ENCODE assay signal across 8 mouse cellular contexts in genomic region chr7:127185601-127186000, GRCm38 (mm10). TPM values are rescaled to one million over a fixed set of nuclear protein-coding genes. Genes with fewer than 3 reads are reported as not detected.
DNase-seq lines count a peak whose midpoint lies in the region; ATAC-seq lines count a peak whose summit lies in the region.
"Had no signal": no experiment of that assay in that cellular context is flagged by ENCODE, and none has a peak within 500 bp of the region (broad histone marks: within the 10 kb centered on the region; RNA-seq: fewer than 3 reads in every experiment).

No protein-coding gene starts in this region.

- no peaks in the 10 kb centered on the region for H3K36me3 ChIP-seq in kidney, embryonic 14.5 days (ENCODE audit: control insufficient read depth, insufficient read depth, low read length)

- no peak overlapping the region for H3K4me3 ChIP-seq in kidney, embryonic 14.5 days (ENCODE audit: low read length)

- no peak overlapping the region for H3K9ac ChIP-seq in kidney, embryonic 14.5 days (ENCODE audit: low read depth, low read length)

- H3K4me2 ChIP-seq in kidney, embryonic 14.5 days (replicated peaks; ENCODE audit: low read depth, low read length), result no peak overlapping the region

- no peak for DNase-seq in kidney, postnatal 10 days
- DNase-seq in A20 (ENCODE audit: low read depth, low spot score) (peak; percentile 50), ES-CJ7 (ENCODE audit: low read depth, low spot score) (peak; percentile 82)
- no peak for DNase-seq in cerebellum, postnatal 25 days
- no peak for DNase-seq in ovary, adult 18-20 months (ENCODE audit: low spot score)
- DNase-seq: gastrocnemius, postnatal 10 days had no signal

- 71% methylated on average over 3 of the region's 3 CpGs for WGBS in kidney, embryonic 14.5 days

- H3K27me3 ChIP-seq in kidney, embryonic 14.5 days (ENCODE audit: control insufficient read depth, insufficient read depth, low read length), result no peaks in the 10 kb centered on the region

- no peaks in the 10 kb centered on the region for H3K9me3 ChIP-seq in kidney, embryonic 14.5 days (ENCODE audit: control insufficient read depth, low read length)

- ATAC-seq in kidney, embryonic 14.5 days (ENCODE audit: low FRiP score, low TSS enrichment), result 0 out of 2 replicates have a peak, but pooled peaks have one; percentile 32
- peak; percentile 61 for ATAC-seq in granulocyte monocyte progenitor cell, adult 5-6 weeks (replicated peaks; ENCODE audit: poor library complexity, severe bottlenecking)

- H3K4me1 ChIP-seq in kidney, embryonic 14.5 days (ENCODE audit: control insufficient read depth, insufficient read depth, low read length), result no peaks in the 10 kb centered on the region

- no peak overlapping the region for H3K27ac ChIP-seq in kidney, embryonic 14.5 days (ENCODE audit: low read depth, low read length)

RNA-seq across cellular contexts. Expression of gene Cd2bp2, which starts 10.2 kb away (rescaled TPM):
- polyA plus RNA-seq in kidney, embryonic 14.5 days (2014; fragmentation: Nextera tagmentation; extraction: Ambion mirVana), result 41.0 and 57.6 TPM in 2 replicates
- 21.1 and 44.7 TPM in 2 replicates for total RNA-seq in granulocyte monocyte progenitor cell, adult 5-6 weeks (2014; fragmentation: Nextera tagmentation)
- total RNA-seq in granulocyte monocyte progenitor cell, adult 5-6 weeks (2017), result 44.1 and 58.2 TPM in 2 replicates

RNA-seq across cellular contexts. Expression of gene Tbc1d10b, which starts 22.7 kb away (rescaled TPM):
- 13.5 and 19.7 TPM in 2 replicates for polyA plus RNA-seq in kidney, embryonic 14.5 days (2014; fragmentation: Nextera tagmentation; extraction: Ambion mirVana)
- 27.0 and 33.2 TPM in 2 replicates for total RNA-seq in granulocyte monocyte progenitor cell, adult 5-6 weeks (2014; fragmentation: Nextera tagmentation)
- 26.2 and 35.0 TPM in 2 replicates for total RNA-seq in granulocyte monocyte progenitor cell, adult 5-6 weeks (2017)

RNA-seq across cellular contexts. Expression of gene Mylpf, which starts 23.1 kb away (rescaled TPM):
- 10.3 and 11.2 TPM in 2 replicates for polyA plus RNA-seq in kidney, embryonic 14.5 days (2014; fragmentation: Nextera tagmentation; extraction: Ambion mirVana)
- 9.1 and 25.5 TPM in 2 replicates for total RNA-seq in granulocyte monocyte progenitor cell, adult 5-6 weeks (2014; fragmentation: Nextera tagmentation)
- 1.2 and 4.3 TPM in 2 replicates for total RNA-seq in granulocyte monocyte progenitor cell, adult 5-6 weeks (2017)

RNA-seq across cellular contexts. Expression of gene Zfp553, which starts 47.3 kb away (rescaled TPM):
- 23.0 and 26.2 TPM in 2 replicates for polyA plus RNA-seq in kidney, embryonic 14.5 days (2014; fragmentation: Nextera tagmentation; extraction: Ambion mirVana)
- 6.0 and 18.7 TPM in 2 replicates for total RNA-seq in granulocyte monocyte progenitor cell, adult 5-6 weeks (2014; fragmentation: Nextera tagmentation)
- 11.4 and 12.0 TPM in 2 replicates for total RNA-seq in granulocyte monocyte progenitor cell, adult 5-6 weeks (2017)

RNA-seq across cellular contexts. Expression of gene Sept1, which starts 47.3 kb away (rescaled TPM):
- 18.5 and 21.6 TPM in 2 replicates for polyA plus RNA-seq in kidney, embryonic 14.5 days (2014; fragmentation: Nextera tagmentation; extraction: Ambion mirVana)
- total RNA-seq in granulocyte monocyte progenitor cell, adult 5-6 weeks (2014; fragmentation: Nextera tagmentation), result 17.1 and 23.3 TPM in 2 replicates
- 29.1 and 33.3 TPM in 2 replicates for total RNA-seq in granulocyte monocyte progenitor cell, adult 5-6 weeks (2017)

Comparison
In these comparisons a context has a peak if more than half of its experiments do, and no peak if none do; other contexts are left out.
1. DNase-seq: peak in A20 (single experiment) and ES-CJ7 (single experiment); none in kidney, postnatal 10 days (single experiment), cerebellum, postnatal 25 days (0 of 2) and ovary, adult 18-20 months (single experiment).